Mouse (Mus musculus): ENCODE results near the gene Mgp.

Gene Mgp

DNA sequence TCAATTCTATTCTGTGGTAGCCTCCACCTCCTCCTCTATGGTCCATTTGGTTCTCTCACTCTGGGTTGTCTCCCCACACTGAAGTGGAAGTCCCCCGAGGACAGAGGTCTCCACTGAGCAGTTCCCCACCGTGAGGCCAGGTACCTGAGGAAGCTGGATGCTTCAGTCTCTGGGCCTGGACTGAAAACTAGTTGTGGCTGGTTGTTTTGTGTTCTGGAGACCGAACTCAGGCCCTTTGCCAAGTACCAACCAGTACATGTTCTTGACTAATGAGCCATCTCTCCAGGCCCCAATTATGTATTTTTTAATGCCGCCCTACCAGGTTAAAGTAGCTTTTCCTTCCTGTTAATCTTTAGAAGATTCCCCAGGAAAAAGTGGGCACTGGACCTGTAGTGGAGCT lies 23.3 kb downstream of the Mgp start:
- no peak for DNase-seq (ENCODE audit: low spot score)

DNA sequence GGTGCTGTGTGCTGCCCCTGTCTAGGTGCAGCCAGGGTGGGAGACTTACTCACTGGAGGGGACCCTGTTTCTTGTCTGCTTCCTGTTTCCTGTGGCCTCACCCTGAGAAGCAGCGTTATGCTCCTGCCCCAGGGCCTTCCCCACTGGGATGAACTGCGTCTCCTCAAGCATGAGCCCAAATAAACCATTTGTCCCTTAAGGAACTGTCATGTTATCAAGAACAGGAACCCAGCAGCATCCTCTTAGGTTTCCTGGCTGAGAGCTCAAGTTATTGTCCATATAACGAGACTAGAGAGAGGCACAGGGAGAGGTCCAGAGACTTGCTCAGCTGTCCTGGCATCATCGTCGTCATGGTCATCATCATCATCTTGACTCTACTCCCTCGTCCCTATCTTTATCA lies 25.4 kb downstream of the Mgp start:
- DNase-seq (ENCODE audit: low spot score) = no peak

GRCm38 (mm10) chr6:136848971-136849370 lies 26.7 kb downstream of the Mgp start:
- DNase-seq (ENCODE audit: low spot score) = no peak

DNA sequence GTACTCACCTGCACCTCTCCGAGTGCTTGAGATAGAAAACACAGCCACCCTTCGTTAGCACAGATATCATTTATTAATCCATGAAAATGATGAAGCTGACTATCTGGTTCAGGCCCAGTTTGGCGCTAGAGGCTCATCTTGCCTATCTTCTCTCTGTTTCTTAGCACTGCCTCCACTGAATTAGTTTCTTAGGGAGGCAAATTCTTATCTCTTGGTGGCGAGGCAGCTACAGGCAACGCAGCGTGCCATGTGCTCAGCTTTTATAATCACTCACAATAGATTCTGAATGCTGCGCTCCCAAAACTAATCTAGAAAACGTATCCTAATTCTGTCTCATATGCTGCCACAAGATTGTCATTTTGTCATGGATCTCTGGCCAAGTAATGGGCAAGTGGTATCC lies 27.2 kb downstream of the Mgp start:
- no peak for DNase-seq (ENCODE audit: low spot score)

DNA sequence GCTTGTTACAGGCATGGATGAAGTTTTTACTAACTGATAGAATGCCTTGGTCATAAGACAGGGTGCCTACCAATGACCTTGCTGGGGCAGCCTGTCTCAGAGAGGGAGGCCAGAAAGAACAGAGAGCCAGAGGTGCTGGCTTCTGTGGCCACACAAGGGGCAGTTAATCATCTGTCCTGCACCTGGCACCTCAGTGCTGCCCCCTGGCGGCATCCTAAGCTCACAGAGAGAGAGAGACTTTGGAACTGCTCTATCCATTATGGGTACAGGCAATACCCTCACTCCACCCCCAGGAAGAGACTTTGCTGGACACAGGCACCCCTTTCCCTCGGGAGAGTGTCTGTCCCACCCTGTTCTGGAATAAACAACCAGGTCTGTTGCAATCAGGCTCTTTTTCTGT lies 27.8 kb downstream of the Mgp start:
- DNase-seq (ENCODE audit: low spot score) = peak; percentile 70

DNA sequence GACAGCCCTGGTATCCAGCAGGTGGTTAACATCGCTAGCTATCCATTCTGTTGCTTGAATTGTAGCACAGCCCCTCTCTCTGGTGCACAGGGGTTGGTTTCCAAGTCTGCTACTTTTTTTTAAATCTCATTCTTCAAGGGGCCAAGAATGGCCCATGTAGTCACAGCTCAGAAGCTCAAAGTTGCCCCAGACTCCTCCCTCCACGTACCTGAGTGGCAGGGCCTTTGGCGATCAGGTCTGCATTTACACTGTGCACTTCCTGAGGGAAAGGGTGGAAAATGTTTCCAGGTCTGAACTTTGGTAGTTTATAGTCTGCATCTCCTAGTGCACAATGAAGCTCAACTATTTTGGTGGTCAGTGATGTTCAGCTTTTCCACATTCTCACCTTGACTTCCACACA lies 28.4 kb downstream of the Mgp start:
- no peak for DNase-seq (ENCODE audit: low spot score)

- DNase-seq (ENCODE audit: low spot score) = no peak
These were observed 29.7 kb downstream of the Mgp start for GRCm38 (mm10) chr6:136845706-136846480.

DNA sequence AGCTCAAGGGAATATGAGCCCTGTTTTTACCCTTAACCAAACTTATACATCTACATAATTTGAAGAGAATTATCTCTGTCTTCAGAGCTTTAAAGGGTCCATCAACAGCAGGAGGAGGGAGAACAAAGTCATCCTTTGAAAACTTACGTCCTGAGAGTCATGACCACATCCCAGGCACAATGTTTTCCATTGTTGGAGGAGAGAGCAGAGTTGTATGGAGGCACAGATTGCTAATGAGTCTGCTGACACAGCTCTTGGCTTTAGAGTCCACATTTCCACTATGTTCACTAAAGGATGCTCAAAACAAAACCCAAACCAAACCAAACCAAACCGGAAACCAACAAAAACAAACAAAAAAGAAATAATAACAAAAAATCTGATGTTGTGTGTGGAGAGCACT lies 30.7 kb downstream of the Mgp start:
- no peak for DNase-seq (ENCODE audit: low spot score)

DNA sequence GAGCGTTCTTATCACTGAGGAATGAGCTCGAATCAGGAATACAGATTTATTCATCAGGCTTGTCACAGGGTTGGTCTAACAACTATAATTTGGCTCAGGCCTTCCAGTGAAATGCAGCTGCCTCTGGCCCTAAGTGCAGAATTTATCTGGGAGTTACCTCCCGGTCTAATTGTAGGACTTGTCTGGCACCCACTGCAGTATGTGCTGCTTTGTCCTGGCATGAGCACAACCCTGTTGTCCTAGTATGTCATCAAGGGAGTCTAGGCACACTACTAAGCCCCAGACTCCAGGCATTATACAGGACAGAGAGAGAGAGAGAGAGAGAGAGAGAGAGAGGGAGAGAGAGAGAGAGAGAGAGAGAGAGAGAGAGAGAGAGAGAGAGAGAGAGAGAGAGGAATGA lies 38.3 kb downstream of the Mgp start:
- no peak for DNase-seq (ENCODE audit: low spot score)

- no peak for DNase-seq (ENCODE audit: low spot score)
These were observed 40.3 kb downstream of the Mgp start, which contains the start of gene Smco3 for GRCm38 (mm10) chr6:136835352-136835751. Gene Smco3, minus strand, starts transcription at chr6:136835452.

DNA sequence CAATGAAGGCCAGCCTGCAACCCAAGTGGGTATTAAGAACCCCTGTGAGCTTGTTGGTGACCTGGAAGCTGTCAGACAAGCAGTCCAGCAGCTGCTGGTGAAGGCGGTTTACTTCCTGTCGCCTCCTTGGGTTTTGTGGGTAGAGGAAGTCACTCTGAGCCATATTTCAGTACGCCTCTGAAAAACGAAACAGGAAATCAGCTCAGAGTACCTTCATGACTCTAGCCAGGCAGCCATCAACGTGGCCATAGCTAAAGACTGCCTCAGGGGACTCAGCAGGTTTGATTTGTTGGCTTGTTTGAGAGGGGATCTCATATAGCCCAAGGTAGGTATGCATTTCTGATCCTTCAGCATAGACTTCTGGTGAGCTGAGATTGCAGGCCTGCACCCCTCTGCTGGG lies 43.9 kb downstream of the Mgp start:
- no peak for DNase-seq (ENCODE audit: low spot score)

GRCm38 (mm10) chr6:136828681-136829080 lies 46.9 kb downstream of the Mgp start:
- no peak for DNase-seq (ENCODE audit: low spot score)

GRCm38 (mm10) chr6:136827881-136828561 lies 47.6 kb downstream of the Mgp start, which contains the start of gene Wbp11:
Gene Wbp11, minus strand, starts transcription at chr6:136828233.
- DNase-seq (ENCODE audit: low spot score) = peak; percentile 92

DNA sequence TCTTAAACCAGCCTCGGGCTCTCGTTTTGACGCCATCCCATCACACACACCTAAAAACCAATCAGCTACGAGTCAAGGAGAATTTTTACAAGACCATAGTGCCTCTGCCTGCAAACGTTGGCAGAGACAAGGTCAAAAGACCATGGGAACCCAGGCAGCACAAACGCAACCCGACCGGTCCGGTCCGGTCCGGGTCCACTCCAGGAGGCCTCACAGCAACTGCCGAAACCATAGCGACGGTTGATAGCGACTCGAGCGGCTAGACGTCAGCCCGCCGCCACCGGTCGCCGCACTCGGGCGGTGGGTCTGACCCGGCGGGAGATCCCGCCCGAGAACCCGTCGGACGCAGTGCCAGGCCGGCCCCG lies 48.1 kb downstream of the Mgp start, which contains the start of gene BC049715:
Gene BC049715, plus strand, starts transcription at position 111 of the 365 bp plus-strand sequence.
- no peak for DNase-seq (ENCODE audit: low spot score)

GRCm38 (mm10) chr6:136827116-136827515 lies 48.5 kb downstream of the Mgp start:
- DNase-seq (ENCODE audit: low spot score) = no peak

- DNase-seq (ENCODE audit: low spot score) = no peak
These were observed 50.6 kb downstream of the Mgp start for GRCm38 (mm10) chr6:136824987-136825386.

Data from urinary bladder, postnatal 25 days (tissue).